Mouse (Mus musculus) E14TG2a.4 (cell line): ENCODE measurements around the gene Pgbd1.

Experiments used
- CTCF ChIP-seq: conservative IDR thresholded peaks from 2 replicates; pipeline ENCODE4 v1.5.1; 2014; ENCODE audit warnings: low read length
- POU5F1 ChIP-seq: IDR thresholded peaks from 2 replicates; pipeline ENCODE4 v1.6.1; 2014; ENCODE audit warnings: low read length, borderline replicate concordance

GRCm38 (mm10) chr13:21435476-21435875, 5.4 kb downstream of the Pgbd1 start:
- TF ChIP-seq CTCF (no peak), POU5F1 (no peak)
